Mouse (Mus musculus) cerebellum, adult 2 months (tissue): ENCODE measurements at regions not wholly inside any gene's neighbourhood (a gene's known extent, or its start where the extent isn't known, plus 50 kb on each side); places are given as distances from the start of the nearest gene placed in this dataset.

Experiments used
- CTCF ChIP-seq: fragments of 200-500 bp; IDR thresholded peaks from 2 replicates; pipeline ENCODE4 v1.5.1; 2011; ENCODE audit warnings: low read depth, mild to moderate bottlenecking, control low read depth, low read length, moderate library complexity, borderline replicate concordance; ENCODE audit not compliant: insufficient read depth
- POLR2A ChIP-seq: fragments of 200-500 bp; IDR thresholded peaks from 2 replicates; pipeline ENCODE4 v1.6.1; 2011; ENCODE audit warnings: low read length, control low read depth, borderline replicate concordance; ENCODE audit not compliant: insufficient read depth

GRCm38 (mm10) chr1:80021866-80022265 lies 160.9 kb upstream of the Serpine2 start:
- TF ChIP-seq CTCF (no peak), POLR2A (no peak)
